Mouse (Mus musculus) forebrain, embryonic 16.5 days (tissue): ENCODE results near the gene Ncor2. TPM values are rescaled to one million over a fixed set of nuclear protein-coding genes. Genes with fewer than 3 reads are reported as not detected.
A peak's percentile ranks its signal among the peaks of the same experiment; 100 is the strongest.

Experiments
- ATAC-seq: fragments of 200-750 bp; cut with Nextera tagmentation; 2 replicates; pipeline ENCODE4 v1.8.0; 2017; ENCODE audit warnings: mild to moderate bottlenecking, moderate library complexity
- H3K27ac ChIP-seq: fragments of 300-500 bp; sonication (generic); 2 replicates; pipeline ENCODE4 v1.5.1; 2014; ENCODE audit warnings: low read length, control low read depth
- H3K27me3 ChIP-seq: fragments of 300-500 bp; sonication (generic); replicated peaks from 2 replicates; pipeline ENCODE4 v1.6.1; 2014; ENCODE audit warnings: low read length; ENCODE audit not compliant: control insufficient read depth, insufficient read depth
- H3K36me3 ChIP-seq: fragments of 300-500 bp; sonication (generic); 2 replicates; pipeline ENCODE4 v1.6.1; 2014; ENCODE audit not compliant: control insufficient read depth, insufficient read depth
- H3K4me1 ChIP-seq: fragments of 300-500 bp; sonication (generic); replicated peaks from 2 replicates; pipeline ENCODE4 v1.6.1; 2014; ENCODE audit warnings: low read length; ENCODE audit not compliant: control insufficient read depth, insufficient read depth
- H3K4me2 ChIP-seq: fragments of 300-500 bp; sonication (generic); 2 replicates; pipeline ENCODE4 v1.6.1; 2014; ENCODE audit warnings: mild to moderate bottlenecking, low read length, control low read depth
- H3K4me3 ChIP-seq: fragments of 300-500 bp; sonication (generic); replicated peaks from 2 replicates; pipeline ENCODE4 v1.5.1; 2014; ENCODE audit warnings: mild to moderate bottlenecking, low read length, control low read depth
- H3K9ac ChIP-seq: fragments of 300-500 bp; sonication (generic); replicated peaks from 2 replicates; pipeline ENCODE4 v1.6.1; 2014; ENCODE audit warnings: low read depth, low read length, control low read depth
- H3K9me3 ChIP-seq: fragments of 300-500 bp; sonication (generic); 2 replicates; pipeline ENCODE4 v1.6.1; 2016; ENCODE audit warnings: low read length; ENCODE audit not compliant: control insufficient read depth
- WGBS: fragments of 180-500 bp; shearing (Covaris S2); extraction: QIAGEN DNeasy Blood & Tissue Kit; methylation state at CpG from one replicate; pipeline ENCODE4 v1.1.7; 2014; 5-methylcytosine and 5-hydroxymethylcytosine counted together
- polyA plus RNA-seq: library from polyadenylated mRNA; unstranded; fragments of >200 nt; fragmentation: Nextera tagmentation; extraction: Ambion mirVana; gene quantifications from 2 replicates; pipeline ENCODE4 v1.2.1, GENCODE M21; 2015

The Ncor2 gene
- polyA plus RNA-seq, 1 experiment from 2014 or later: 26.5 TPM

DNA sequence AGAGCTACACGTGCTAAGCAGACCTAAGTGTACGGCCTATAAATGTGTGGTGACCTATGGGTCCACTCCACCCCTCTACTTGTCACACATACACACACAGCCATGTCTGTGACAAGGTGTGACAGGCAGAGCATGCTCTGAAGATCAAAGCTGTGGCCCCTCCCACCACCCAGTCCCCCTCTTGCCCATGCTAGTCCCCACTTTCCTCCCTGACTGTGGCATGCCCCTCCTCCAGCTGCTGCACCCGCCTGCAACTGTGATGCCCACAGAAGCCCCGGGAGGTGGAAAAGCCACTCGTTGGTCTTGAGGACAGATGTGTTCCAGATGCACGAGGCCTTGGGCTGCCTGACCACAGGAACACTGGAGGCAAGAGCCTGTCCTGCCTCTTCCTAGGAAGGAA lies 74.2 kb downstream of the Ncor2 start:
- Histone ChIP-seq H3K36me3 (peaks cover 22% of the 10 kb centered on the region), H3K4me1 (peaks cover 22% of the 10 kb centered on the region), H3K9me3 (no peaks in the 10 kb centered on the region), H3K27ac (no peak overlapping the region), H3K27me3 (no peaks in the 10 kb centered on the region), H3K4me2 (no peak overlapping the region), H3K4me3 (no peak overlapping the region), H3K9ac (no peak overlapping the region)
- no peak for ATAC-seq
- 60% methylated on average over 6 of the region's 6 CpGs for WGBS

DNA sequence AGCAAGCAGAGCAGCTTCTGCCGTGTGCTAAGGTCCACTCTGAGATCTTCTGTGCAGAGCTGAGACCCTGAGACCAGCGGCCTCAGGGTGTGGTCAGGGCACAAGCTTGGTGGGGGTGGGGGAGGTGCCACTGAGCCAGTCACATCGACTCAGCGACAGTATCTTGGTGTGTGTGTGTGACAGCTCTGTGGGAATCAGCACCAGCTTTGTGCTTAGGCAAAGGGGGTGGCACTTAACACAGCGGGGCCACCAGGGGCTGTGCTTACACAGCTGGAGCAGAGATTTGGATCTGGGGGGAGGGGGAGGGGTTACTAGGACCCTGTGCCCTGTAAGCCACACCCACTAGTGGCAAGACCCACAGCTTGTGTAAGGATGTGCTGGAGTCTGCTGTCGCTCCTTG lies 75.6 kb downstream of the Ncor2 start:
- H3K27ac ChIP-seq: peak overlapping the region; percentile 72
- no peak overlapping the region for H3K4me3 ChIP-seq
- ATAC-seq: peak; percentile 53
- peak overlapping the region; percentile 3; the same call in 1 of the 2 replicates for H3K9ac ChIP-seq
- H3K36me3 ChIP-seq: peaks cover 22% of the 10 kb centered on the region
- no peaks in the 10 kb centered on the region for H3K9me3 ChIP-seq
- no peak overlapping the region for H3K4me2 ChIP-seq
- peaks cover 22% of the 10 kb centered on the region for H3K4me1 ChIP-seq
- 10% methylated on average over 6 of the region's 6 CpGs for WGBS
- no peaks in the 10 kb centered on the region for H3K27me3 ChIP-seq

DNA sequence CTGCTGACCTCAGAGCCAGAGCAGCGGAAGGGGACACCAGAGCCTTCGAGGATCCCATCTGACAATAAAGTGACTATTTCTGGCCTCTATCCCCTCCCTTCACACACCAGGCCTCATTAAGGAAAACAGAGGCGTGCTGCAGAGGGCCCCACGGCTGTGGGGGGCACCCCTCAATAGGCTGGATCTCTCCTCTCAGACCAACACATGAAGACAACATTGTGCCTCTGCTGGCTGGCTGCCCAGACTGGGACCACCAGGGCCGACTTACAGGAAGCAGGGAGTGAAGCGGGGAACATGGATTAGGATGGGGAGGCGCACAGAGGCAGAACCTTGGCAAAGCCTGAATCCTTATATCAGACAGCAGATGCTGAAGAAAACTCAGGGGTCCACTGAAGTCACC lies 76.1 kb downstream of the Ncor2 start:
- WGBS: 9% methylated on average over 7 of the region's 7 CpGs
- H3K27ac ChIP-seq: peak overlapping the region; percentile 72
- H3K9me3 ChIP-seq: no peaks in the 10 kb centered on the region
- peak; percentile 82 for ATAC-seq
- H3K9ac ChIP-seq: peak overlapping the region; percentile 3; the same call in 1 of the 2 replicates
- no peak overlapping the region for H3K4me2 ChIP-seq
- H3K36me3 ChIP-seq: peaks cover 20% of the 10 kb centered on the region
- H3K4me3 ChIP-seq: no peak overlapping the region
- H3K27me3 ChIP-seq: no peaks in the 10 kb centered on the region
- peaks cover 22% of the 10 kb centered on the region for H3K4me1 ChIP-seq

DNA sequence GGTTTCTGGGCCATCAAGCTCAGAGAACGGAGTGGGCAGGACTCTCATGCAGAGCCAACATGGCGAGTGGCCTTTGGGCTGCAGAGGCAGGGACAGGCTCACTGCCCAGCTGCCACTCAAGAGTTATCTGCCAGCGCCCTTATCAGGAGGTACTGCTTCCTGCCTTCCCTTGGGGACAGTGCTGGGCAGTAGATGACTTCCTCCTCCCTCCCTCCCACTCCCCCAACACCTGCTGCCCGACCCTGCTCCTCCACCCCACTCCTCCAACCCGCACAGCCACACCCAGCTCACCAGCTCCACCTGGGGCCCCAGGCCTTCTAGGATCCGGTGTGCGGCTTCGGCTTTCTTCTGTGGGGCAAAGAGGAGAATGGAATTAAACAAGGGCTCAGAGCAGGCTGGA lies 76.7 kb downstream of the Ncor2 start:
- H3K9ac ChIP-seq: no peak overlapping the region
- 0 out of 2 replicates have a peak, but pooled peaks have one; percentile 11 for ATAC-seq
- 61% methylated on average over 6 of the region's 8 CpGs for WGBS
- no peak overlapping the region for H3K4me3 ChIP-seq
- peaks cover 22% of the 10 kb centered on the region for H3K4me1 ChIP-seq
- peaks cover 16% of the 10 kb centered on the region for H3K36me3 ChIP-seq
- no peaks in the 10 kb centered on the region for H3K27me3 ChIP-seq
- H3K27ac ChIP-seq: peak overlapping the region; percentile 51
- H3K9me3 ChIP-seq: no peaks in the 10 kb centered on the region
- no peak overlapping the region for H3K4me2 ChIP-seq

GRCm38 (mm10) chr5:125099785-125100350 lies 79.2 kb downstream of the Ncor2 start:
- peaks cover 22% of the 10 kb centered on the region for H3K4me1 ChIP-seq
- peaks cover 12% of the 10 kb centered on the region for H3K36me3 ChIP-seq
- no peaks in the 10 kb centered on the region for H3K9me3 ChIP-seq
- no peak for ATAC-seq
- H3K27ac ChIP-seq: no peak overlapping the region
- no peak overlapping the region for H3K4me2 ChIP-seq
- WGBS: 87% methylated on average over 5 of the region's 5 CpGs
- no peak overlapping the region for H3K4me3 ChIP-seq
- no peak overlapping the region for H3K9ac ChIP-seq
- H3K27me3 ChIP-seq: no peaks in the 10 kb centered on the region

- Histone ChIP-seq H3K4me2 (no peak overlapping the region), H3K4me1 (peaks cover 16% of the 10 kb centered on the region), H3K27me3 (no peaks in the 10 kb centered on the region), H3K36me3 (peaks cover 8% of the 10 kb centered on the region), H3K4me3 (no peak overlapping the region), H3K9me3 (no peaks in the 10 kb centered on the region), H3K9ac (no peak overlapping the region), H3K27ac (no peak overlapping the region)
- whole genome bisulfite sequencing: 82% methylated on average over 9 of the region's 9 CpGs
- no peak for ATAC-seq
Observed at GRCm38 (mm10) chr5:125098692-125099091, 80.3 kb downstream of the Ncor2 start.

- WGBS: 82% methylated on average over 11 of the region's 11 CpGs
- Histone ChIP-seq H3K4me2 (no peak overlapping the region), H3K27me3 (no peaks in the 10 kb centered on the region), H3K27ac (no peak overlapping the region), H3K9ac (no peak overlapping the region), H3K4me3 (no peak overlapping the region), H3K4me1 (peaks cover 3% of the 10 kb centered on the region), H3K9me3 (no peaks in the 10 kb centered on the region), H3K36me3 (peaks cover 4% of the 10 kb centered on the region; the same call in 1 of the 2 replicates)
- no peak for ATAC-seq
Observed at GRCm38 (mm10) chr5:125096368-125096767, 82.7 kb downstream of the Ncor2 start.

DNA sequence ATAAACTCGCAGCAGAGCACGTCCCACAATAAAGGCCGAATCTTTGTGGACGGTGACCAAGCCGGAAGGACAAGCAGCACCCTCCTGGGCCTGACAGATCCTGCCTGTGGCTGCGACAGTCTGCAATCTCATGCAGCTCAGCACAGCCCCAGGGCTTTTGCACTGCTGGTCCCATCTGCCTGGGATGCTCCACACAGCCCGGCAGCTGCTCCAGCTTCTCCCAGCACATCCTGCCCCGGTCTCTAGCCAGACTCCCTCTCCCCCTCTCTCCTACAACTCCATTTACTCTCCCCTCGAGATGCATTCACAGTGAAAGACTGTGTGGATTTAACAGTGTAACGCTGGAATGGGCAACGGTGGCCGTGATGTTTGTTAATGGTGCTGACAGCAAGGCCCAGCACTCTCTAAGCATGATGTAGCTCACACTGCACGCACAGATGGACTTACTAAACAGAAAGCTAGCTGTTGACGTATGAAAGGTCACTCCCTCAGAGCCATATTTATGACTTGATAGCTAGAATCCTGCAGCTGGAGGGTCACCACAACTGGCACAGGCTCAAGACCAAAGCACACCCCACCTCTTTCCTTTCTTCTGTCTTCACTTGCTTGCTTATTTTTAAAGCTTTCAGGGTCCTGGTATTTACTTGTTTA lies 83.4 kb downstream of the Ncor2 start:
- ATAC-seq: no peak
- no peaks in the 10 kb centered on the region for H3K27me3 ChIP-seq
- H3K27ac ChIP-seq: no peak overlapping the region
- H3K4me2 ChIP-seq: no peak overlapping the region
- H3K9me3 ChIP-seq: no peaks in the 10 kb centered on the region
- no peak overlapping the region for H3K4me3 ChIP-seq
- H3K4me1 ChIP-seq: peaks cover 3% of the 10 kb centered on the region
- H3K9ac ChIP-seq: no peak overlapping the region
- H3K36me3 ChIP-seq: peaks cover 10% of the 10 kb centered on the region
- 86% methylated on average over 14 of the region's 14 CpGs for WGBS

- no peak overlapping the region; the same call in 1 of the 2 replicates for H3K9ac ChIP-seq
- H3K4me1 ChIP-seq: peaks cover 3% of the 10 kb centered on the region
- 41% methylated on average over 5 of the region's 5 CpGs for WGBS
- no peaks in the 10 kb centered on the region for H3K27me3 ChIP-seq
- H3K9me3 ChIP-seq: peaks cover 4% of the 10 kb centered on the region; the same call in 1 of the 2 replicates
- peak overlapping the region; percentile 7 for H3K27ac ChIP-seq
- H3K4me2 ChIP-seq: no peak overlapping the region
- peak; percentile 41 for ATAC-seq
- peaks cover 25% of the 10 kb centered on the region for H3K36me3 ChIP-seq
- H3K4me3 ChIP-seq: no peak overlapping the region
Observed at GRCm38 (mm10) chr5:125093795-125094194, 85.2 kb downstream of the Ncor2 start.
